ENCODE assay signal across 8 mouse cellular contexts in the genomic region with DNA sequence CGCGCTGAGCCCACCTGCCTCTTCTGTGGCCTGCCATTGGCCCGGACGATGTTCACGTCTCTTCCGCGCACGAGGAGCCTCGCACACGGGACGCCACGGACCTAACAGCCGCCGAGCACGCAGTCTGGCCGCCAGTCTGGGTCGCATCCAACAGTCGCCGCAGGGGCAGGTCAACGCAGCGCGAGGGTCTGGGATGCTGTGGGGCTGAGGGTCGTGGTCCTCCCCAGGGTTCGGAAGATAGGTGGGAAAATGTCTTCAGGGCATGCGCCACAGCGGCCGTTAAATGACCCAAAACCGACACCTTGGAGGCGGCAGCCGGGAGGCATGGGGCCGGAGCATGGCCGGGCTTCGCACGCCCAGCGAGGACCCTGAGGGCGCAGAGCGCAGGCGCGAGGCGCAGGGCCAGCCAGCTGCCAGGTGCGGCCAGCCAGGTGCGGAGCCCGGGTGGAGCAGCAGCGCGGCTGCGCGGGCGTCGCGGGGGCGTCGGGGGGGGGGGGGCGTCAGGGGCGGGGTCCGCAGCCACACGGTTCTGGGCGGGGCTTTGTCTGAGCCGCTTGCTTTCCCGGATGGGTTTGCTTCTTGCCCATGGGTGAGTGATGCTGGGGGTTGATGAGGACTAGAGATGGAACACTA. TPM values are rescaled to one million over a fixed set of nuclear protein-coding genes. Genes with fewer than 3 reads are reported as not detected.
DNase-seq lines count a peak whose midpoint lies in the region; ATAC-seq and TF ChIP-seq lines count a peak whose summit lies in the region.
"Had no signal": no experiment of that assay in that cellular context is flagged by ENCODE, and none has a peak within 500 bp of the region (broad histone marks: within the 10 kb centered on the region; RNA-seq: fewer than 3 reads in every experiment).

Gene Gm9857, minus strand, starts transcription at position 445 of the 633 bp plus-strand sequence.

- 45% methylated on average over 58 of the region's 59 CpGs for WGBS in embryonic facial prominence, embryonic 12.5 days
- 46% methylated on average over 55 of the region's 59 CpGs for WGBS in intestine, embryonic 14.5 days
- WGBS in midbrain, embryonic 13.5 days, result 69% methylated on average over 45 of the region's 59 CpGs

- H3K27ac ChIP-seq in left cerebral cortex, adult 2 months, result no peak within 1 kb of the TSS
- no peak within 1 kb of the TSS for H3K27ac ChIP-seq in embryonic facial prominence, embryonic 12.5 days
- no peak within 1 kb of the TSS for H3K27ac ChIP-seq in intestine, embryonic 14.5 days (ENCODE audit: low read depth)
- H3K27ac ChIP-seq in midbrain, embryonic 13.5 days, result no peak within 1 kb of the TSS

- intact Hi-C loops in left cerebral cortex, adult 2 months (cut with DNase I), result no loop called here

- H3K4me3 ChIP-seq in left cerebral cortex, adult 2 months, result peak within 1 kb of the TSS; percentile 13; the same call in 1 of the 2 replicates
- peak within 1 kb of the TSS; percentile 35 for H3K4me3 ChIP-seq in embryonic facial prominence, embryonic 12.5 days
- peak within 1 kb of the TSS; percentile 19 for H3K4me3 ChIP-seq in intestine, embryonic 14.5 days (ENCODE audit: low read depth, low read length)
- H3K4me3 ChIP-seq in midbrain, embryonic 13.5 days (replicated peaks), result peak within 1 kb of the TSS; percentile 34
- H3K4me3 ChIP-seq: myocyte had no signal

- H3K36me3 ChIP-seq in embryonic facial prominence, embryonic 12.5 days, result no peaks in the 10 kb centered on the region
- H3K36me3 ChIP-seq in intestine, embryonic 14.5 days (ENCODE audit: control insufficient read depth, insufficient read depth, low read length), result no peaks in the 10 kb centered on the region
- H3K36me3 ChIP-seq in midbrain, embryonic 13.5 days, result no peaks in the 10 kb centered on the region

- H3K9me3 ChIP-seq in embryonic facial prominence, embryonic 12.5 days, result no peaks in the 10 kb centered on the region
- H3K9me3 ChIP-seq in intestine, embryonic 14.5 days (ENCODE audit: control insufficient read depth, low read length), result no peaks in the 10 kb centered on the region
- no peaks in the 10 kb centered on the region; the same call in 1 of the 2 replicates for H3K9me3 ChIP-seq in midbrain, embryonic 13.5 days

- ATAC-seq in embryonic facial prominence, embryonic 12.5 days (ENCODE audit: insufficient number of reproducible peaks, insufficient read depth, low FRiP score, low TSS enrichment), result 0 out of 2 replicates have a peak, but pooled peaks have one; percentile 47
- ATAC-seq in intestine, embryonic 14.5 days (replicated peaks; ENCODE audit: low FRiP score, low TSS enrichment, low read depth), result peak; percentile 74
- peak; percentile 88 for ATAC-seq in midbrain, embryonic 13.5 days
- no peak for ATAC-seq in erythroblast, adult 5-6 weeks (replicated peaks; ENCODE audit: low FRiP score, poor library complexity, severe bottlenecking)

- no peaks in the 10 kb centered on the region for H3K27me3 ChIP-seq in embryonic facial prominence, embryonic 12.5 days
- H3K27me3 ChIP-seq in intestine, embryonic 14.5 days (replicated peaks; ENCODE audit: control insufficient read depth, insufficient read depth, low read length), result no peaks in the 10 kb centered on the region
- H3K27me3 ChIP-seq in midbrain, embryonic 13.5 days, result no peaks in the 10 kb centered on the region

- H3K4me1 ChIP-seq in embryonic facial prominence, embryonic 12.5 days, result no peaks in the 10 kb centered on the region
- H3K4me1 ChIP-seq in intestine, embryonic 14.5 days (replicated peaks; ENCODE audit: control insufficient read depth, insufficient read depth, low read length), result no peaks in the 10 kb centered on the region
- no peaks in the 10 kb centered on the region for H3K4me1 ChIP-seq in midbrain, embryonic 13.5 days (replicated peaks)

- H3K9ac ChIP-seq in embryonic facial prominence, embryonic 12.5 days, result no peak within 1 kb of the TSS
- H3K9ac ChIP-seq in intestine, embryonic 14.5 days (ENCODE audit: low read length), result no peak within 1 kb of the TSS
- no peak within 1 kb of the TSS for H3K9ac ChIP-seq in midbrain, embryonic 13.5 days (replicated peaks)

- H3K4me2 ChIP-seq in embryonic facial prominence, embryonic 12.5 days (replicated peaks), result peak within 1 kb of the TSS; percentile 53
- peak within 1 kb of the TSS; percentile 59 for H3K4me2 ChIP-seq in intestine, embryonic 14.5 days (ENCODE audit: low read length)
- peak within 1 kb of the TSS; percentile 53 for H3K4me2 ChIP-seq in midbrain, embryonic 13.5 days (replicated peaks)

- no peak for TF ChIP-seq CTCF in left cerebral cortex, adult 2 months (IDR thresholded peaks at IDR 0.05)

- no peak for DNase-seq in left cerebral cortex, adult 2 months (ENCODE audit: extremely low spot score in 1 of 2, low spot score in 2 of 2)
- DNase-seq in left cerebral cortex, adult 8-10 months (ENCODE audit: low spot score in 2 of 2), result no peak
- DNase-seq in intestine, embryonic 14.5 days (ENCODE audit: low spot score), result peak; percentile 62
- DNase-seq in left cerebral cortex, adult 11 months (ENCODE audit: low spot score), result no peak

RNA-seq across cellular contexts. Expression of gene Gm9857, which starts in this region (rescaled TPM):
- not detected for total RNA-seq in left cerebral cortex, adult 2 months (2021)
- not detected for total RNA-seq in left cerebral cortex, adult 8-10 months (2022)
- not detected in 2 replicates for polyA plus RNA-seq in embryonic facial prominence, embryonic 12.5 days (2016; fragmentation: Nextera tagmentation; extraction: Ambion mirVana)
- not detected in 2 replicates for polyA plus RNA-seq in intestine, embryonic 14.5 days (2014; fragmentation: Nextera tagmentation; extraction: Ambion mirVana)
- polyA plus RNA-seq in midbrain, embryonic 13.5 days (2015; fragmentation: Nextera tagmentation; extraction: Ambion mirVana), result 0.75 TPM in 1 of 2 replicates, not detected in the other
- total RNA-seq in erythroblast, adult 5-6 weeks (2015; ENCODE audit: low replicate concordance), result not detected in 2 replicates
- not detected in 2 replicates for total RNA-seq in erythroblast, adult 5-6 weeks (2017; ENCODE audit: low replicate concordance)
- polyA plus RNA-seq: myocyte had no signal

Comparison
In these comparisons a context has a peak if more than half of its experiments do, and no peak if none do; other contexts are left out.
1. Peak in ATAC-seq, H3K4me3 ChIP-seq and H3K4me2 ChIP-seq in embryonic facial prominence, embryonic 12.5 days; RNA of the gene not detected or under 1 TPM.
2. Peak in DNase-seq, ATAC-seq, H3K4me3 ChIP-seq and H3K4me2 ChIP-seq in intestine, embryonic 14.5 days; RNA of the gene not detected or under 1 TPM.
3. Peak in ATAC-seq, H3K4me3 ChIP-seq and H3K4me2 ChIP-seq in midbrain, embryonic 13.5 days; RNA of the gene not detected or under 1 TPM.